29 mouse cellular contexts compared by ENCODE assay signal in the genomic region with DNA sequence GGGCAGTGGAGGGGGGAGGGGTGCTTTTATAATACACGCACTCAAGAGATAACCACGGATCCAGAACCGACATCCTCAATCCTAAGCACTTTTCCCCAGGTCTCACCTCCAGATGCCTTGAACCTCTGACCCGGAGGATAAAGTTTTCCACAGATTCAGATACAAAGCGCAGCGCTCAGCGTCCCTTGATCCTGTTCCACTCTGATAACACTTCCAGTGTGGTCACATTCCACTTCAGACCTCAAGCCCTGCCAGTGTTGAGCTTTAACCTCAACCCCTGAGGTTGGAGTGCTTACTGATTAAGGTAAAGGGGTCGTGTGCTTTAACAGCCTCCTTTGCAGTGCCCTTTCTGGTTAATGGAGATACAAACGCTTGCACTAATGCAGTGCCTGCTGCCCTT. TPM values are rescaled to one million over a fixed set of nuclear protein-coding genes. Genes with fewer than 3 reads are reported as not detected.
A peak's percentile ranks its signal among the peaks of the same experiment; 100 is the strongest.
DNase-seq lines count a peak whose midpoint lies in the region; ATAC-seq and TF ChIP-seq lines count a peak whose summit lies in the region.
"Had no signal": no experiment of that assay in that cellular context is flagged by ENCODE, and none has a peak within 500 bp of the region (broad histone marks: within the 10 kb centered on the region; RNA-seq: fewer than 3 reads in every experiment).

No protein-coding gene starts in this region.

- H3K4me1 ChIP-seq in heart, embryonic 10.5 days = peaks cover 29% of the 10 kb centered on the region
- peaks cover 28% of the 10 kb centered on the region for H3K4me1 ChIP-seq in kidney, embryonic 15.5 days
- peaks cover 30% of the 10 kb centered on the region for H3K4me1 ChIP-seq in kidney, embryonic 16.5 days (ENCODE audit: insufficient read depth, low read length)
- peaks cover 14% of the 10 kb centered on the region for H3K4me1 ChIP-seq in intestine, embryonic 16.5 days (ENCODE audit: control insufficient read depth, insufficient read depth, low read length)

- H3K27me3 ChIP-seq in heart, embryonic 10.5 days (ENCODE audit: insufficient read depth, poor library complexity, severe bottlenecking) = 0 out of 2 replicates have a peak, but pooled peaks cover 5% of the 10 kb centered on the region
- no peaks in the 10 kb centered on the region for H3K27me3 ChIP-seq in kidney, embryonic 15.5 days
- no peaks in the 10 kb centered on the region for H3K27me3 ChIP-seq in kidney, embryonic 16.5 days (ENCODE audit: insufficient read depth, low read length)
- H3K27me3 ChIP-seq in intestine, embryonic 16.5 days (replicated peaks; ENCODE audit: control insufficient read depth, insufficient read depth, low read length) = no peaks in the 10 kb centered on the region
- H3K27me3 ChIP-seq: embryonic facial prominence, embryonic 15.5 days; forebrain, embryonic 13.5 days; midbrain, embryonic 15.5 days had no signal

- no peak overlapping the region; the same call in 1 of the 2 replicates for H3K4me3 ChIP-seq in heart, embryonic 10.5 days
- H3K4me3 ChIP-seq in kidney, embryonic 15.5 days (replicated peaks) = no peak overlapping the region
- no peak overlapping the region for H3K4me3 ChIP-seq in kidney, embryonic 16.5 days (ENCODE audit: low read length)
- no peak overlapping the region for H3K4me3 ChIP-seq in intestine, embryonic 16.5 days (ENCODE audit: low read length)
- no peak overlapping the region for H3K4me3 ChIP-seq in layer of hippocampus, adult 2 months
- H3K4me3 ChIP-seq: embryonic facial prominence, embryonic 10.5 days; embryonic facial prominence, embryonic 15.5 days; forebrain, embryonic 13.5 days; gastrocnemius, adult 2 months; midbrain, embryonic 15.5 days had no signal

- ATAC-seq in kidney, embryonic 15.5 days (replicated peaks; ENCODE audit: low FRiP score) = no peak
- no peak for ATAC-seq in kidney, embryonic 16.5 days (ENCODE audit: low FRiP score, low TSS enrichment)
- peak; percentile 43 for ATAC-seq in intestine, embryonic 16.5 days
- ATAC-seq: activated CD4-positive, CD25-positive, alpha-beta regulatory T cell, adult 4 months; forebrain, embryonic 13.5 days; hindbrain, embryonic 16.5 days; midbrain, embryonic 15.5 days had no signal

- 16% methylated on average over 9 of the region's 9 CpGs for WGBS in heart, embryonic 10.5 days
- WGBS in kidney, embryonic 15.5 days = 56% methylated on average over 9 of the region's 9 CpGs
- WGBS in kidney, embryonic 16.5 days = 51% methylated on average over 9 of the region's 9 CpGs
- 45% methylated on average over 9 of the region's 9 CpGs for WGBS in intestine, embryonic 16.5 days

- H3K36me3 ChIP-seq in heart, embryonic 10.5 days = no peaks in the 10 kb centered on the region
- H3K36me3 ChIP-seq in kidney, embryonic 15.5 days = no peaks in the 10 kb centered on the region
- no peaks in the 10 kb centered on the region for H3K36me3 ChIP-seq in kidney, embryonic 16.5 days (ENCODE audit: insufficient read depth, low read length)
- no peaks in the 10 kb centered on the region for H3K36me3 ChIP-seq in intestine, embryonic 16.5 days (ENCODE audit: control insufficient read depth, insufficient read depth, low read length)
- H3K36me3 ChIP-seq: embryonic facial prominence, embryonic 10.5 days; embryonic facial prominence, embryonic 15.5 days; midbrain, embryonic 15.5 days had no signal

- TF ChIP-seq CTCF in layer of hippocampus, adult 2 months (conservative IDR thresholded peaks at IDR 0.05) = no peak

- 0 out of 2 replicates have a peak overlapping the region, but pooled peaks have one; percentile 10 for H3K9ac ChIP-seq in kidney, embryonic 15.5 days
- H3K9ac ChIP-seq in kidney, embryonic 16.5 days (replicated peaks; ENCODE audit: low read length) = no peak overlapping the region
- H3K9ac ChIP-seq in intestine, embryonic 16.5 days (ENCODE audit: low read depth, low read length) = no peak overlapping the region
- H3K9ac ChIP-seq: embryonic facial prominence, embryonic 15.5 days; forebrain, embryonic 13.5 days; liver, embryonic 14.5 days; midbrain, embryonic 15.5 days had no signal

- no peak overlapping the region for H3K4me2 ChIP-seq in kidney, embryonic 15.5 days
- no peak overlapping the region for H3K4me2 ChIP-seq in kidney, embryonic 16.5 days (replicated peaks; ENCODE audit: low read depth, low read length)
- H3K4me2 ChIP-seq in intestine, embryonic 16.5 days (ENCODE audit: low read depth, low read length) = no peak overlapping the region
- H3K4me2 ChIP-seq: embryonic facial prominence, embryonic 15.5 days; forebrain, embryonic 13.5 days; midbrain, embryonic 15.5 days had no signal

- peak overlapping the region; percentile 5; the same call in 1 of the 2 replicates for H3K27ac ChIP-seq in heart, embryonic 10.5 days
- no peak overlapping the region for H3K27ac ChIP-seq in kidney, embryonic 15.5 days
- no peak overlapping the region for H3K27ac ChIP-seq in kidney, embryonic 16.5 days (ENCODE audit: low read length)
- H3K27ac ChIP-seq in intestine, embryonic 16.5 days (ENCODE audit: low read length) = no peak overlapping the region
- no peak overlapping the region for H3K27ac ChIP-seq in layer of hippocampus, adult 2 months
- H3K27ac ChIP-seq: embryonic facial prominence, embryonic 10.5 days; embryonic facial prominence, embryonic 15.5 days; forebrain, embryonic 13.5 days; gastrocnemius, adult 2 months; kidney, postnatal 0 days; liver, embryonic 14.5 days; macrophage; midbrain, embryonic 15.5 days had no signal

- no peak for DNase-seq in heart, embryonic 10.5 days (ENCODE audit: low spot score)
- DNase-seq in heart, adult 18-20 months = no peak
- DNase-seq in layer of hippocampus, adult 2 months (ENCODE audit: low spot score in 2 of 2) = no peak
- DNase-seq in adrenal gland, adult (ENCODE audit: inconsistent age in 2 of 2, low spot score in 1 of 2) = no peak
- DNase-seq: adrenal gland, adult 8-10 months; cerebellum, adult 8-10 months; cerebellum, postnatal 25 days; gastrocnemius, adult 2 months; heart, postnatal 14 days; liver; lung, adult 2 months; lung, postnatal 10 days; right cerebral cortex, postnatal 4 days; thymus, postnatal 4 days had no signal

- no peaks in the 10 kb centered on the region for H3K9me3 ChIP-seq in heart, embryonic 10.5 days
- no peaks in the 10 kb centered on the region for H3K9me3 ChIP-seq in kidney, embryonic 15.5 days (replicated peaks)
- no peaks in the 10 kb centered on the region for H3K9me3 ChIP-seq in kidney, embryonic 16.5 days (ENCODE audit: low read length)
- no peaks in the 10 kb centered on the region for H3K9me3 ChIP-seq in intestine, embryonic 16.5 days (ENCODE audit: control insufficient read depth, low read length)
- H3K9me3 ChIP-seq: embryonic facial prominence, embryonic 10.5 days; embryonic facial prominence, embryonic 15.5 days; forebrain, embryonic 13.5 days; midbrain, embryonic 15.5 days had no signal

RNA-seq across cellular contexts. Expression of gene Slc5a11, which starts 4.7 kb away (rescaled TPM):
- polyA plus RNA-seq in heart, embryonic 10.5 days (2016; fragmentation: Nextera tagmentation; extraction: Ambion mirVana) = 0.28 and 0.50 TPM in 2 replicates
- not detected for total RNA-seq in heart, adult 18-20 months (2021)
- polyA plus RNA-seq in kidney, embryonic 15.5 days (2015; fragmentation: Nextera tagmentation; extraction: Ambion mirVana) = 2.5 and 3.1 TPM in 2 replicates
- 5.0 and 5.8 TPM in 2 replicates for polyA plus RNA-seq in kidney, embryonic 16.5 days (2015; fragmentation: Nextera tagmentation; extraction: Ambion mirVana)
- polyA plus RNA-seq in intestine, embryonic 16.5 days (2015; fragmentation: Nextera tagmentation; extraction: Ambion mirVana) = 25.3 and 39.3 TPM in 2 replicates
- 1 to 10 TPM in 1 of 2 experiments, under 1 TPM in 1; 0.59 to 1.5 TPM for total RNA-seq in layer of hippocampus, adult 2 months (2021)
- total RNA-seq: gastrocnemius, adult 2 months; gastrocnemius, postnatal 4 days; heart, postnatal 14 days had no signal
- polyA plus RNA-seq: forebrain, embryonic 13.5 days; limb, embryonic 11.5 days; neural tube, embryonic 11.5 days had no signal
